ENCODE assay signal across 14 mouse cellular contexts in genomic region chr1:165592295-165593082, GRCm38 (mm10). TPM values are rescaled to one million over a fixed set of nuclear protein-coding genes. Genes with fewer than 3 reads are reported as not detected.
DNase-seq lines count a peak whose midpoint lies in the region; ATAC-seq and TF ChIP-seq lines count a peak whose summit lies in the region.
"Had no signal": no experiment of that assay in that cellular context is flagged by ENCODE, and none has a peak within 500 bp of the region (broad histone marks: within the 10 kb centered on the region; RNA-seq: fewer than 3 reads in every experiment).

No protein-coding gene starts in this region.

- ATAC-seq in liver, embryonic 12.5 days, result peak; percentile 64
- ATAC-seq in CD4-positive, CD25-positive, alpha-beta regulatory T cell, adult 4 months, result no peak
- no peak for ATAC-seq in kidney, embryonic 14.5 days (ENCODE audit: low FRiP score, low TSS enrichment)
- ATAC-seq: forebrain, postnatal 0 days had no signal

- 22% methylated on average over 14 of the region's 14 CpGs for WGBS in liver, embryonic 12.5 days (ENCODE audit: insufficient replicate concordance)
- WGBS in kidney, adult 2 months, result 86% methylated on average over 14 of the region's 14 CpGs
- whole genome bisulfite sequencing in kidney, embryonic 14.5 days, result 88% methylated on average over 14 of the region's 14 CpGs

- no peaks in the 10 kb centered on the region for H3K36me3 ChIP-seq in MEL (ENCODE audit: control insufficient read depth in 1 of 2, insufficient read depth in 2 of 2, low read length in 2 of 2)
- H3K36me3 ChIP-seq in liver, embryonic 12.5 days, result peaks cover 23% of the 10 kb centered on the region
- H3K36me3 ChIP-seq in kidney, adult 2 months (ENCODE audit: control insufficient read depth, insufficient read depth, low read length), result no peaks in the 10 kb centered on the region
- peaks cover 41% of the 10 kb centered on the region for H3K36me3 ChIP-seq in kidney, embryonic 14.5 days (ENCODE audit: control insufficient read depth, insufficient read depth, low read length)

- H3K79me2 ChIP-seq in MEL (ENCODE audit: control insufficient read depth, insufficient read depth, low read length, poor library complexity), result no peaks in the 10 kb centered on the region

- no peak for TF ChIP-seq POLR2A in MEL (IDR thresholded peaks at IDR 0.05; ENCODE audit: control insufficient read depth in 1 of 2, insufficient read depth in 1 of 2, low read depth in 1 of 2, low read length in 2 of 2, poor library complexity in 1 of 2)
- no peak for TF ChIP-seq POLR2A in kidney, adult 2 months (IDR thresholded peaks at IDR 0.05; ENCODE audit: low read depth, low read length)

- DNase-seq in cerebellum, postnatal 14 days, result peak; percentile 29 to 32
- DNase-seq in cerebellum, adult 9-11 months, result no peak
- DNase-seq in MEL (ENCODE audit: low read depth, low spot score), result peak; percentile 27
- DNase-seq in heart, adult 9 months (ENCODE audit: low spot score in 2 of 2), result peak; percentile 32 to 42
- no peak for DNase-seq in kidney, adult 2 months
- DNase-seq: forebrain, postnatal 0 days; kidney, adult 8-10 months had no signal

- no peak overlapping the region for H3K27ac ChIP-seq in MEL (ENCODE audit: control insufficient read depth, low read depth, low read length)
- H3K27ac ChIP-seq in liver, embryonic 12.5 days, result peak overlapping the region; percentile 43; the same call in 1 of the 2 replicates
- H3K27ac ChIP-seq in kidney, adult 2 months (ENCODE audit: insufficient read depth, low read depth, low read length), result no peak overlapping the region
- H3K27ac ChIP-seq in kidney, embryonic 14.5 days (ENCODE audit: low read depth, low read length), result no peak overlapping the region
- H3K27ac ChIP-seq: hindbrain, embryonic 12.5 days; limb, embryonic 13.5 days; midbrain, embryonic 10.5 days had no signal

- TF ChIP-seq RAD21 in MEL (IDR thresholded peaks at IDR 0.05; ENCODE audit: low read depth, low read length), result no peak

- TF ChIP-seq EP300 in MEL (IDR thresholded peaks at IDR 0.05; ENCODE audit: low read depth in 1 of 2, low read length in 2 of 2), result no peak

- H3K9me3 ChIP-seq in MEL (replicated peaks; ENCODE audit: insufficient read depth, low read length), result no peaks in the 10 kb centered on the region
- H3K9me3 ChIP-seq in liver, embryonic 12.5 days (replicated peaks), result no peaks in the 10 kb centered on the region
- no peaks in the 10 kb centered on the region for H3K9me3 ChIP-seq in kidney, embryonic 14.5 days (ENCODE audit: control insufficient read depth, low read length)
- H3K9me3 ChIP-seq: G1E; hindbrain, embryonic 12.5 days; limb, embryonic 13.5 days; midbrain, embryonic 10.5 days had no signal

- TF ChIP-seq CTCF in MEL (IDR thresholded peaks at IDR 0.05 in 2 of 3, conservative IDR thresholded peaks at IDR 0.05 in 1 of 3; ENCODE audit: control insufficient read depth in 1 of 3, insufficient read depth in 1 of 3, low read depth in 2 of 3, low read length in 3 of 3, poor library complexity in 1 of 3, severe bottlenecking in 1 of 3), result no peak
- TF ChIP-seq CTCF in kidney, adult 2 months (conservative IDR thresholded peaks at IDR 0.05; ENCODE audit: insufficient read depth, insufficient read length, low read depth, low read length), result no peak

- no peak overlapping the region for H3K4me3 ChIP-seq in MEL (ENCODE audit: control insufficient read depth in 1 of 2, insufficient read depth in 1 of 2, low read depth in 2 of 2, low read length in 2 of 2)
- no peak overlapping the region for H3K4me3 ChIP-seq in liver, embryonic 12.5 days
- no peak overlapping the region for H3K4me3 ChIP-seq in kidney, adult 2 months (ENCODE audit: insufficient read depth, low read depth, low read length)
- H3K4me3 ChIP-seq in kidney, embryonic 14.5 days (ENCODE audit: low read length), result no peak overlapping the region
- H3K4me3 ChIP-seq: hindbrain, embryonic 12.5 days; limb, embryonic 13.5 days; midbrain, embryonic 10.5 days had no signal

- H3K27me3 ChIP-seq in MEL (ENCODE audit: control insufficient read depth in 1 of 2, insufficient read depth in 2 of 2, low read length in 2 of 2), result no peaks in the 10 kb centered on the region
- H3K27me3 ChIP-seq in liver, embryonic 12.5 days (replicated peaks), result no peaks in the 10 kb centered on the region
- H3K27me3 ChIP-seq in kidney, adult 2 months (replicated peaks; ENCODE audit: control insufficient read depth, insufficient read depth, low read length), result no peaks in the 10 kb centered on the region
- no peaks in the 10 kb centered on the region for H3K27me3 ChIP-seq in kidney, embryonic 14.5 days (ENCODE audit: control insufficient read depth, insufficient read depth, low read length)
- H3K27me3 ChIP-seq: hindbrain, embryonic 12.5 days; limb, embryonic 13.5 days had no signal

- H3K4me2 ChIP-seq in liver, embryonic 12.5 days, result no peak overlapping the region
- H3K4me2 ChIP-seq in kidney, embryonic 14.5 days (replicated peaks; ENCODE audit: low read depth, low read length), result no peak overlapping the region
- H3K4me2 ChIP-seq: hindbrain, embryonic 12.5 days; limb, embryonic 13.5 days had no signal

- no peaks in the 10 kb centered on the region for H3K4me1 ChIP-seq in MEL (ENCODE audit: control insufficient read depth in 1 of 2, insufficient read depth in 2 of 2, low read length in 2 of 2)
- peaks cover 36% of the 10 kb centered on the region for H3K4me1 ChIP-seq in liver, embryonic 12.5 days
- H3K4me1 ChIP-seq in kidney, adult 2 months (ENCODE audit: control insufficient read depth, insufficient read depth, low read length), result peaks cover 8% of the 10 kb centered on the region; the same call in 1 of the 2 replicates
- H3K4me1 ChIP-seq in kidney, embryonic 14.5 days (ENCODE audit: control insufficient read depth, insufficient read depth, low read length), result peaks cover 22% of the 10 kb centered on the region

- no peak overlapping the region for H3K9ac ChIP-seq in MEL (ENCODE audit: control insufficient read depth, low read depth, low read length, poor library complexity, severe bottlenecking)
- H3K9ac ChIP-seq in liver, embryonic 12.5 days, result no peak overlapping the region
- H3K9ac ChIP-seq in kidney, embryonic 14.5 days (ENCODE audit: low read depth, low read length), result no peak overlapping the region
- H3K9ac ChIP-seq: forebrain, postnatal 0 days; hindbrain, embryonic 12.5 days; limb, embryonic 13.5 days had no signal

TF ChIP-seq in MEL, 35 proteins besides CTCF, POLR2A, EP300 and RAD21:
- no peak for TF ChIP-seq MEF2A (IDR thresholded peaks at IDR 0.05; ENCODE audit: extremely low read depth, insufficient replicate concordance, low read depth, low read length, poor library complexity, severe bottlenecking)
- no peak for TF ChIP-seq SMC3 (IDR thresholded peaks at IDR 0.05; ENCODE audit: low read depth, low read length)

RNA-seq across cellular contexts. Expression of gene Mpzl1, which starts 41.8 kb away (rescaled TPM):
- 3.2 and 3.8 TPM in 2 replicates for total RNA-seq in MEL (2012; rRNA removed)
- polyA plus RNA-seq in MEL (2012; ENCODE audit: insufficient read depth in 1 of 2, insufficient read length in 2 of 2, low read depth in 1 of 2, low replicate concordance in 2 of 2, missing spikeins in 1 of 2), result 10 to 100 TPM in 1 of 2 experiments, not detected in 1; 19.8 TPM
- 49.3 and 50.3 TPM in 2 replicates for polyA plus RNA-seq in liver, embryonic 12.5 days (2016; fragmentation: Nextera tagmentation; extraction: Ambion mirVana)
- polyA plus RNA-seq in kidney, adult 2 months (2012; rRNA removed), result 38.6 and 42.0 TPM in 2 replicates
- polyA plus RNA-seq in CD4-positive, CD25-positive, alpha-beta regulatory T cell, adult 4 months (2017; shearing (Covaris generic)), result under 1 TPM; 0.15 to 0.92 TPM
- 196 and 253 TPM in 2 replicates for polyA plus RNA-seq in kidney, embryonic 14.5 days (2014; fragmentation: Nextera tagmentation; extraction: Ambion mirVana)

Comparison
In these comparisons a context has a peak if more than half of its experiments do, and no peak if none do; other contexts are left out.
1. DNase-seq: peak in cerebellum, postnatal 14 days (2 of 2), MEL (single experiment) and heart, adult 9 months (2 of 2); none in cerebellum, adult 9-11 months (single experiment) and kidney, adult 2 months (single experiment).